Mouse (Mus musculus) MEL (cell line): Measurements from ENCODE around the gene Got1.

Source experiments
- CHD2 ChIP-seq: IDR thresholded peaks from 2 replicates; pipeline ENCODE4 v1.6.1; 2011; ENCODE audit warnings: low read length, improper control_type of control experiment
- CTCF ChIP-seq, 3 experiments: IDR thresholded peaks in 2 of 3; conservative IDR thresholded peaks in 1 of 3; 2 replicates each; pipeline ENCODE4 v1.5.1; 2011 to 2012; ENCODE audit warnings: low read length in 3 of 3, low read depth in 2 of 3, mild to moderate bottlenecking in 2 of 3, improper control_type of control experiment in 1 of 3, inconsistent platforms in 1 of 3, mixed read lengths in 1 of 3, moderate library complexity in 1 of 3; ENCODE audit not compliant: control insufficient read depth in 1 of 3, insufficient read depth in 1 of 3, poor library complexity in 1 of 3, severe bottlenecking in 1 of 3
- ELF1 ChIP-seq: IDR thresholded peaks from 2 replicates; pipeline ENCODE4 v1.6.1; 2014; ENCODE audit warnings: low read depth, mild to moderate bottlenecking, inconsistent platforms, low read length, improper control_type of control experiment, moderate library complexity
- KAT2A ChIP-seq: conservative IDR thresholded peaks from 2 replicates; pipeline ENCODE4 v1.6.1; 2012; ENCODE audit warnings: low read depth, low read length, improper control_type of control experiment, inconsistent platforms
- MAFK ChIP-seq: IDR thresholded peaks from 2 replicates; pipeline ENCODE4 v1.6.1; 2011; ENCODE audit warnings: low read depth, mild to moderate bottlenecking, low read length, improper control_type of control experiment, borderline replicate concordance
- RAD21 ChIP-seq: IDR thresholded peaks from 2 replicates; pipeline ENCODE4 v1.6.1; 2011; ENCODE audit warnings: mild to moderate bottlenecking, low read depth, low read length, improper control_type of control experiment

DNA sequence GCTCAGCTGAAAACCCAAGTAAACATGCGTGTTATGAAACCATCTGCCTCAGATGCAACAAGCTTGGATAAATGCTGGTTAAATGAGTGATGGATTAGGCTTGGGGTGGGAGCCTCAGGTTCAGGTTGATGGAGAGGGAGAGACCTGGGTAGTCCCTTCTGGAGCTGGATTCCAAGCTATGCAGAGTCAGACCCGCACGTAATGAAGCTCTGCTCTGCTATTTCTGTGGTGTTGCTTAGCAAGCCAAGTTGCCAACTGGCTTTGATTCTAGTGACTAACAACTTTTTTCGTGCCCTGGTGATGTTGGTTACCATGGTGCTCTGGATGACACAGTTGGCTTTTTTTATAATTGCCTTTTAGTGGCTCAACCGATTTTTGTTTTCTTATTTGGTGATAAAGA is 72.2 kb downstream of the Got1 start:
- TF ChIP-seq ELF1 (no peak), CTCF (IDR thresholded peaks at IDR 0.05 in 2 of 3, conservative IDR thresholded peaks at IDR 0.05 in 1 of 3; ENCODE audit: control insufficient read depth in 1 of 3, insufficient read depth in 1 of 3, low read depth in 2 of 3, low read length in 3 of 3, poor library complexity in 1 of 3, severe bottlenecking in 1 of 3) (no peak), MAFK (no peak), KAT2A (no peak), RAD21 (no peak), CHD2 (no peak)
